Mouse (Mus musculus): ENCODE data around the gene Taf1b.

Gene Taf1b

DNA sequence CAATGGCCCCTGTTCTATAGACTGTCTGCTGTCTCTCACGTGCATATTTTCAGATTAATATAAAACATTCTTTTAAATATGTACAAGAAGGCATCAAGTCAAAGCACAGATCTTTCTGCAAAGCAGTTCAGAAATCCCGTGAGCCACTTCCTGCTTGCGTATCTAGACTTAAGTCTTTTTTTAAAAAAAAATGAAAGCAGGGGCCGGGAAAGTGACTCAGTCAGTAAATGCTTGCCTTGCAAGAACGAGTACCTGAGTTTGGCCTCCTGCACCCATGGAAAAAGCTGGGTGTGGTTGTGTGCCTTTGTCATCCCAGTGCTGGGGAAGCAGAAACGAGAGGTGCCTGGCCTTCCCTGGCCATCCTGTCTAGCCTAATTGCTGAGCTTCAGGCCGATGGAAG, 101.9 kb downstream of the Taf1b start:
- DNase-seq (ENCODE audit: inconsistent age in 2 of 2, low spot score in 1 of 2): no peak

- DNase-seq (ENCODE audit: inconsistent age in 2 of 2, low spot score in 1 of 2): peak; percentile 74 to 95
Measured at GRCm38 (mm10) chr12:24600806-24601205, 102.6 kb downstream of the Taf1b start.

- peak; percentile 61 to 88 for DNase-seq (ENCODE audit: inconsistent age in 2 of 2, low spot score in 1 of 2)
Measured at GRCm38 (mm10) chr12:24603266-24603665, 105.1 kb downstream of the Taf1b start.

- no peak for DNase-seq (ENCODE audit: inconsistent age in 2 of 2, low spot score in 1 of 2)
Measured at GRCm38 (mm10) chr12:24606166-24606565, 108.0 kb downstream of the Taf1b start.
